Mouse (Mus musculus) frontal cortex, adult (tissue): ENCODE data around the gene Pgghg.

Experiments used
- ATAC-seq: cut with Nextera tagmentation; 2 replicates; pipeline ENCODE4 v1.9.2; 2017; ENCODE audit warnings: mild to moderate bottlenecking, moderate library complexity, mixed read lengths; ENCODE audit not compliant: low TSS enrichment

The Pgghg gene

DNA sequence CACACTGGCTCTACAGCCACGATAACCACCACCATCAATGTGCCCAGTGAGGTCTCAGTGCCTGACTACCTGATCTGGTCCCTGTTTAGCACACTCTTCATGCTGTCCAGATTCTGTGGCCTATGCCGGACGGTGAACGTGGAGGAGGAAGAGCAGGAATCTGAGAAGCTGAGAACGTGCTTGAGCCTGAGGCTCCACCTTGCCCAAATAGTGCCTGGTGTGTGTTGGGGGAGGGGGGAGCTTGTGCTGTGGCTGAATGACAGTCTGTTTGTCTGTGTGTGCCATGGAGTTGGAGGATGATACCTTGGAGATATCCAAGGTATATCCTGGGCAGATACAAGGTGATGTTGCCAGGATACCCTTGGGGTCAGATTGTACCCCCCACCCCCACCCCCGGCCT, 49.0 kb downstream of the Pgghg start:
- no peak for ATAC-seq

DNA sequence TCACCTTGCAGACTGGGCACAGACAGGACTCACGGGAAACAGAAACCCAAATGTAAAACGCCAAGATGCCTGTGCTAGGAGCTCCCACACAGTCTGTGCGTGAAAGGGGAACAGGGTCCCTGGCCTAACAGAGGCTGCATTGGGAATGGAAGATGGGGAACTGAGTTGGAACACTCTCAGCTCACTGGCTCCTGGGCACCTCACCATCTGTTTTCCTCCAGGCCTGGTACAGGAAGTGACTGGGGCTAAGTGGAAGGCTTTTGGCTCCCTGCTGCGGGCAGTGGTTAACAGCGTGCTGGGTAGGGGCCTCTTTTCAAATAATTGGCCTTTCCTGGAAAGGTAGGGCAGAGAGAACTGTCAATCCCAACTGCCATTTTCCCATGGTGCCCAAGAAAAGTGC, 49.4 kb downstream of the Pgghg start:
- no peak for ATAC-seq

- ATAC-seq, result no peak
Measured at GRCm38 (mm10) chr7:140991117-140991689, 50.0 kb downstream of the Pgghg start.
